Mouse (Mus musculus) midbrain, embryonic 13.5 days (tissue): ENCODE measurements around the gene Lypd1. TPM values are rescaled to one million over a fixed set of nuclear protein-coding genes. Genes with fewer than 3 reads are reported as not detected.
A peak's percentile ranks its signal among the peaks of the same experiment; 100 is the strongest.

Source experiments
- ATAC-seq: fragments of 200-750 bp; cut with Nextera tagmentation; 2 replicates; pipeline ENCODE4 v1.8.0; 2017; ENCODE audit warnings: mild to moderate bottlenecking, moderate TSS enrichment, moderate library complexity
- H3K27ac ChIP-seq: fragments of 300-500 bp; sonication (generic); 2 replicates; pipeline ENCODE4 v1.5.1; 2015; ENCODE audit warnings: inconsistent platforms, mild to moderate bottlenecking, moderate library complexity
- H3K27me3 ChIP-seq: fragments of 300-500 bp; sonication (generic); 2 replicates; pipeline ENCODE4 v1.6.1; 2015; ENCODE audit warnings: mild to moderate bottlenecking, inconsistent platforms
- H3K36me3 ChIP-seq: fragments of 300-500 bp; sonication (generic); 2 replicates; pipeline ENCODE4 v1.6.1; 2015; ENCODE audit warnings: mild to moderate bottlenecking, inconsistent platforms
- H3K4me1 ChIP-seq: fragments of 300-500 bp; sonication (generic); replicated peaks from 2 replicates; pipeline ENCODE4 v1.6.1; 2015; ENCODE audit warnings: inconsistent platforms
- H3K4me2 ChIP-seq: fragments of 300-500 bp; sonication (generic); replicated peaks from 2 replicates; pipeline ENCODE4 v1.6.1; 2015; ENCODE audit warnings: moderate library complexity, mild to moderate bottlenecking, inconsistent platforms
- H3K4me3 ChIP-seq: fragments of 300-500 bp; sonication (generic); replicated peaks from 2 replicates; pipeline ENCODE4 v1.5.1; 2015; ENCODE audit warnings: mild to moderate bottlenecking, inconsistent platforms
- H3K9ac ChIP-seq: fragments of 300-500 bp; sonication (generic); replicated peaks from 2 replicates; pipeline ENCODE4 v1.6.1; 2015; ENCODE audit warnings: mild to moderate bottlenecking, inconsistent platforms
- H3K9me3 ChIP-seq: fragments of 300-500 bp; sonication (generic); 2 replicates; pipeline ENCODE4 v1.6.1; 2016; ENCODE audit warnings: mild to moderate bottlenecking, inconsistent platforms
- WGBS: fragments of 180-500 bp; shearing (Covaris S2); methylation state at CpG from one replicate; pipeline ENCODE4 v1.1.7; 2015; 5-methylcytosine and 5-hydroxymethylcytosine counted together
- polyA plus RNA-seq: library from polyadenylated mRNA; unstranded; fragments of >200 nt; fragmentation: Nextera tagmentation; extraction: Ambion mirVana; gene quantifications from 2 replicates; pipeline ENCODE4 v1.2.1, GENCODE M21; 2015

The Lypd1 gene
- polyA plus RNA-seq, 1 experiment from 2014 or later, result 32.6 TPM

DNA sequence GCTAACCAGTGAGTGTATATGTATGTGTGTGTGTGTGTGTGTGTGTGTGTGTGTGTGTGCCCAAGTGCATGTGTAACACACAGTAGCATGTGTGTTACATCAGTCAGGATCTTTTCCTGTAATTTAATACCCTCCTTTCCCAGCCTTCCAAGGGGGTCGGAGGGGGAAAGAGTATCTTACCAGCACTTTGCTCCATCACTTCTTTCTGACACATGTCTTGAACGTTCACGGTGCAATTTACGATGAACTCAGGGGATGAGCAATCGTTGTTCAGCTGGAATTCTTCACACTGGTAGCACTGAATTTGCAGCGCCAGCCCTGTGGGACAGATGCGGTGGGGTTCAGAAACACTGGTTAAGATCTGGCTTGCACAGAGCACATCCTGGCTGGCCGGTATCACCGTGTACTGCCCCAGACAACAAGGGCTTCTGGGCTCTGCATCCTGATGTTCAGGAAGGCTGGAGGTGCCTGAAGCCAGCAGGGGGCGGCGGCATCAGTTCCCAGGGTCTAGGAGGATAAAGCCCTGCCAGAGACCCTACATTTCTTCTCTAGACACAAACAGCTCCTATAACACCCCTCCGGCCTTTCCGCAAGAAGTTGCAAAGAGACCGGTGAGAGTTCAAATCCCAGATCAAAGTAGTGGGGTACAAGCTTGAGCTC lies 2.6 kb downstream of the Lypd1 start:
- 15% methylated on average over 14 of the region's 14 CpGs for WGBS
- no peaks in the 10 kb centered on the region for H3K36me3 ChIP-seq
- peaks cover 32% of the 10 kb centered on the region for H3K4me1 ChIP-seq
- H3K27me3 ChIP-seq, result peaks cover 26% of the 10 kb centered on the region
- peak; percentile 63 for ATAC-seq
- peak overlapping the region; percentile 72; the same call in 1 of the 2 replicates for H3K9ac ChIP-seq
- no peak overlapping the region for H3K27ac ChIP-seq
- no peaks in the 10 kb centered on the region for H3K9me3 ChIP-seq
- H3K4me2 ChIP-seq, result peak overlapping the region; percentile 90
- peak overlapping the region; percentile 55 for H3K4me3 ChIP-seq

- Histone ChIP-seq H3K27ac (peak overlapping the region; percentile 35; the same call in 1 of the 2 replicates), H3K27me3 (no peaks in the 10 kb centered on the region), H3K9ac (no peak overlapping the region), H3K9me3 (no peaks in the 10 kb centered on the region), H3K4me1 (peaks cover 10% of the 10 kb centered on the region), H3K36me3 (no peaks in the 10 kb centered on the region), H3K4me3 (no peak overlapping the region), H3K4me2 (no peak overlapping the region)
- ATAC-seq, result peak; percentile 62
- 21% methylated on average over 9 of the region's 9 CpGs for WGBS
Measured at GRCm38 (mm10) chr1:125893158-125893557, 19.7 kb downstream of the Lypd1 start.

- Histone ChIP-seq H3K4me1 (peaks cover 15% of the 10 kb centered on the region), H3K9me3 (no peaks in the 10 kb centered on the region), H3K4me3 (no peak overlapping the region), H3K27me3 (no peaks in the 10 kb centered on the region), H3K36me3 (no peaks in the 10 kb centered on the region), H3K9ac (no peak overlapping the region), H3K4me2 (no peak overlapping the region), H3K27ac (no peak overlapping the region)
- 18% methylated on average over 7 of the region's 7 CpGs for WGBS
- ATAC-seq, result no peak; the same call in 1 of the 2 replicates
Measured at GRCm38 (mm10) chr1:125870056-125870455, 42.8 kb downstream of the Lypd1 start.

GRCm38 (mm10) chr1:125858631-125859030 lies 54.3 kb downstream of the Lypd1 start:
- no peaks in the 10 kb centered on the region for H3K36me3 ChIP-seq
- H3K4me2 ChIP-seq, result no peak overlapping the region
- H3K4me3 ChIP-seq, result no peak overlapping the region
- ATAC-seq, result no peak
- no peak overlapping the region for H3K27ac ChIP-seq
- H3K4me1 ChIP-seq, result peaks cover 10% of the 10 kb centered on the region
- no peak overlapping the region for H3K9ac ChIP-seq
- 75% methylated on average over 5 of the region's 5 CpGs for WGBS
- no peaks in the 10 kb centered on the region for H3K27me3 ChIP-seq
- H3K9me3 ChIP-seq, result no peaks in the 10 kb centered on the region

DNA sequence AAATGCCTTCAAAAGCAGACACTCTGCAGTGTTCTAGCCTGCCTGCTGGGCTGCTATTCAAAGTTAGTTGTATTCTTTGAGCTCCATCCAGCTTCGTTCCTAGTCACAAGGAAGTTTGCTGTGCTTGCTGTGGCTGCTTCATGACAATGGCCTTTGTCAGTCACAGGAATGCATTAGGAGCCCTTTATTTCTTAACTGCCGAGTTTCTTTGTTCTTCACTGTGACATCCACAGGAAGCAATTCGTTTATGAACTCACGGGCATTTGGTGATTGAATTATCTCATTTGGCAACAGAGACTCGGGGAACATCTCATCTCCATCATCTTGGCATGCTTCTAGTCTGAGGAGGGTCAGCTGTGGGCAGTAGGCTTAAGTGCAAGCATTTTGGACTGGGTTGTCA lies 58.3 kb downstream of the Lypd1 start:
- no peaks in the 10 kb centered on the region for H3K9me3 ChIP-seq
- no peak overlapping the region for H3K9ac ChIP-seq
- H3K27me3 ChIP-seq, result no peaks in the 10 kb centered on the region
- H3K4me2 ChIP-seq, result no peak overlapping the region
- no peak overlapping the region for H3K27ac ChIP-seq
- H3K36me3 ChIP-seq, result no peaks in the 10 kb centered on the region
- no peak overlapping the region for H3K4me3 ChIP-seq
- no peak for ATAC-seq
- WGBS, result 4% methylated on average over 5 of the region's 5 CpGs
- H3K4me1 ChIP-seq, result peaks cover 10% of the 10 kb centered on the region

GRCm38 (mm10) chr1:125839746-125840392 lies 73.0 kb downstream of the Lypd1 start:
- H3K9me3 ChIP-seq, result no peaks in the 10 kb centered on the region
- no peak overlapping the region for H3K9ac ChIP-seq
- no peak overlapping the region for H3K4me3 ChIP-seq
- H3K4me1 ChIP-seq, result no peaks in the 10 kb centered on the region; the same call in 1 of the 2 replicates
- no peaks in the 10 kb centered on the region for H3K36me3 ChIP-seq
- H3K4me2 ChIP-seq, result no peak overlapping the region
- WGBS, result 60% methylated on average over 13 of the region's 13 CpGs
- no peaks in the 10 kb centered on the region for H3K27me3 ChIP-seq
- H3K27ac ChIP-seq, result no peak overlapping the region
- no peak for ATAC-seq

DNA sequence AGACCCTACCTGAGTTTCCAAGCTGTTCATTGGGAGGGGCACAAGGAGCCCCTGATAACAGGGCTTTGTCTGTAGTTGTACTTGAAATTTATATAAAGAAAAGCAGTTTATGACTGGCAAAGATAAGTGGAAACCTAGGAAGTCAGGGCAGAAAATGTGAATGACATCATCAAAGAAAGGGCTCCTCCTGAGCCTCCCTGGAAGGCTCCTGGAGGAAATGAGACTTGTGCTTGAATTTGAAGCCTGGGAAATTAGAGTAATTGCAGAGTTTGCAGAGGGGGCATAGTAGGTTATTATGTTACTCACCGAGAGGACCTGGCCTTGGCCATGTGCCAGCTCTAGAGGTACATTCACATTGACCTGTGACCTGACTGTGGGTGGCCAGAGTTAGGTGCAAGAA lies 75.4 kb downstream of the Lypd1 start:
- Histone ChIP-seq H3K27ac (no peak overlapping the region), H3K4me1 (no peaks in the 10 kb centered on the region; the same call in 1 of the 2 replicates), H3K4me3 (no peak overlapping the region), H3K27me3 (no peaks in the 10 kb centered on the region), H3K9me3 (no peaks in the 10 kb centered on the region), H3K36me3 (no peaks in the 10 kb centered on the region), H3K9ac (no peak overlapping the region), H3K4me2 (no peak overlapping the region)
- ATAC-seq, result no peak
- 54% methylated on average over 1 of the region's 1 CpGs for WGBS

DNA sequence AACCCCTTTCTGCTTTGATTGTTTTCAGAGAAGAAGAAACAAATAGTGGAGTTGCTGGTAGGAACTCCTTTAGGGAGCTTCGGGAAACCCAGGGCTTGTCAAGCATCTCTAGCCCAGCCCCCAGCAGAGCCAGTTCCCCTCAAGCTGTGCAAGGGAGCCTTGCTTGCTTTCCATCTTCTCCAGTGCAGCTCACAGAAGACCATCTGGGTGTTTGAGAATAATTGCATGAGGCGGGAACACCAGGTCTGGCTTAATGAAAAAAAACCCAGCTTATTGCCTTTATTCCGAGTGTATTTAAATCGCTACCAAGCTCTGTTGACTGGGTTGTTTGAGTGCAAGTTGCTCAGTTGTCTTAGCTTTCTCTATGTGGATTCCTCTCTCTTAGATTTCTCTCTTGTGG lies 89.3 kb downstream of the Lypd1 start:
- Histone ChIP-seq H3K9ac (no peak overlapping the region), H3K27me3 (no peaks in the 10 kb centered on the region), H3K4me3 (no peak overlapping the region), H3K9me3 (no peaks in the 10 kb centered on the region), H3K4me1 (no peaks in the 10 kb centered on the region), H3K36me3 (no peaks in the 10 kb centered on the region), H3K27ac (no peak overlapping the region), H3K4me2 (no peak overlapping the region)
- 90% methylated on average over 4 of the region's 4 CpGs for WGBS
- no peak for ATAC-seq

- ATAC-seq, result no peak
- no peak overlapping the region for H3K4me3 ChIP-seq
- WGBS, result 84% methylated on average over 7 of the region's 7 CpGs
- H3K9me3 ChIP-seq, result no peaks in the 10 kb centered on the region
- H3K4me1 ChIP-seq, result no peaks in the 10 kb centered on the region
- no peak overlapping the region for H3K4me2 ChIP-seq
- H3K27me3 ChIP-seq, result no peaks in the 10 kb centered on the region
- no peak overlapping the region for H3K27ac ChIP-seq
- no peaks in the 10 kb centered on the region for H3K36me3 ChIP-seq
- no peak overlapping the region for H3K9ac ChIP-seq
Measured at GRCm38 (mm10) chr1:125821101-125821500, 91.8 kb downstream of the Lypd1 start.

Other genes starting within 250 kb of the Lypd1 start
- not detected in 2 replicates for gene Gpr39, start 236.1 kb downstream of the Lypd1 start, polyA plus RNA-seq